Mouse (Mus musculus) monocyte, adult 2 months (primary cell): ENCODE measurements around the gene Fuz.
A peak's percentile ranks its signal among the peaks of the same experiment; 100 is the strongest.

Experiments
- DNase-seq, 2 experiments: peaks; one replicate each; pipeline ENCODE4 v3.0.0; 2022; ENCODE audit warnings: low spot score in 2 of 2, low read depth in 1 of 2

Gene Fuz

GRCm38 (mm10) chr7:44895593-44896434, at the start of gene Fuz:
Gene Fuz (plus strand): TSS chr7:44896079.
- peak; percentile 82 to 87 for DNase-seq

- DNase-seq: no peak
These were observed 49.1 kb upstream of the Fuz start for GRCm38 (mm10) chr7:44846804-44847203.

GRCm38 (mm10) chr7:44847772-44848171, 48.1 kb upstream of the Fuz start:
- DNase-seq: no peak

GRCm38 (mm10) chr7:44848561-44849415, 47.1 kb upstream of the Fuz start, which contains the start of the genes Akt1s1 and Tbc1d17:
Gene Akt1s1 (plus strand): TSS chr7:44848991.
Gene Tbc1d17 (minus strand): TSS chr7:44849079.
- peak; percentile 99 for DNase-seq

GRCm38 (mm10) chr7:44849416-44850111, 46.3 kb upstream of the Fuz start:
- peak; percentile 65 to 80 for DNase-seq

- DNase-seq: no peak
These were observed 45.7 kb upstream of the Fuz start for GRCm38 (mm10) chr7:44850146-44850545.

- no peak for DNase-seq
These were observed 44.9 kb upstream of the Fuz start for GRCm38 (mm10) chr7:44850789-44851624.

GRCm38 (mm10) chr7:44851625-44852234, 44.1 kb upstream of the Fuz start:
- DNase-seq: no peak

- no peak for DNase-seq
These were observed 43.4 kb upstream of the Fuz start for GRCm38 (mm10) chr7:44852259-44853027.

GRCm38 (mm10) chr7:44853065-44853464, 42.8 kb upstream of the Fuz start:
- DNase-seq: no peak

GRCm38 (mm10) chr7:44853596-44854355, 42.1 kb upstream of the Fuz start:
- DNase-seq: no peak

GRCm38 (mm10) chr7:44854356-44855031, 41.4 kb upstream of the Fuz start:
- DNase-seq: peak; percentile 42 to 66

- DNase-seq: no peak
These were observed 40.8 kb upstream of the Fuz start for GRCm38 (mm10) chr7:44855036-44855435.

GRCm38 (mm10) chr7:44856265-44856916, 39.5 kb upstream of the Fuz start:
- DNase-seq: no peak

- DNase-seq: peak; percentile 84 to 91
These were observed 38.8 kb upstream of the Fuz start, which contains the start of gene Pnkp for GRCm38 (mm10) chr7:44857042-44857552. Gene Pnkp (plus strand): TSS chr7:44857139.

GRCm38 (mm10) chr7:44857905-44858304, 38.0 kb upstream of the Fuz start:
- no peak for DNase-seq

- no peak for DNase-seq
These were observed 36.0 kb upstream of the Fuz start for GRCm38 (mm10) chr7:44859896-44860295.
